Mouse (Mus musculus) small intestine, adult 2 months (tissue): ENCODE data around the gene Pigq. TPM values are rescaled to one million over a fixed set of nuclear protein-coding genes. Genes with fewer than 3 reads are reported as not detected.

Source experiments
- H3K27ac ChIP-seq: fragments of 200-500 bp; 2 replicates; pipeline ENCODE4 v1.5.1; 2012; ENCODE audit warnings: low read depth, low read length, control low read depth, inconsistent platforms; ENCODE audit not compliant: insufficient read depth
- H3K27me3 ChIP-seq: fragments of 200-500 bp; 2 replicates; pipeline ENCODE4 v1.6.1; 2012; ENCODE audit warnings: mild to moderate bottlenecking, moderate library complexity, low read length, inconsistent platforms; ENCODE audit not compliant: control insufficient read depth, insufficient read depth
- H3K36me3 ChIP-seq: fragments of 200-500 bp; 2 replicates; pipeline ENCODE4 v1.6.1; 2012; ENCODE audit warnings: mild to moderate bottlenecking, low read length, control low read depth, inconsistent platforms; ENCODE audit not compliant: control insufficient read depth, insufficient read depth
- H3K4me1 ChIP-seq: fragments of 200-500 bp; 2 replicates; pipeline ENCODE4 v1.6.1; 2012; ENCODE audit warnings: low read length, inconsistent platforms, mixed read lengths; ENCODE audit not compliant: control insufficient read depth, insufficient read depth, insufficient read length
- H3K4me3 ChIP-seq: fragments of 200-500 bp; 2 replicates; pipeline ENCODE4 v1.5.1; 2012; ENCODE audit warnings: low read depth, mild to moderate bottlenecking, control low read depth, inconsistent platforms, low read length, moderate library complexity
- CTCF ChIP-seq: fragments of 200-500 bp; IDR thresholded peaks from 2 replicates; pipeline ENCODE4 v1.5.1; 2012; ENCODE audit warnings: low read depth, mild to moderate bottlenecking, control low read depth, inconsistent platforms, low read length, moderate library complexity, mixed read lengths; ENCODE audit not compliant: insufficient replicate concordance, insufficient read length; ENCODE audit errors: extremely low read depth
- POLR2A ChIP-seq: fragments of 200-500 bp; IDR thresholded peaks from 2 replicates; pipeline ENCODE4 v1.6.1; 2012; ENCODE audit warnings: low read depth, mild to moderate bottlenecking, control low read depth, inconsistent platforms, low read length, moderate library complexity
- WGBS: fragments of 180-500 bp; shearing (Covaris S2); methylation state at CpG from one replicate; pipeline ENCODE4 v1.1.7; 2018; 5-methylcytosine and 5-hydroxymethylcytosine counted together
- polyA plus RNA-seq: library from polyadenylated mRNA; depleted of rRNA; stranded (reverse); fragments of >200 nt; gene quantifications from 2 replicates; pipeline ENCODE4 v1.2.3, GENCODE M21; 2012

Pigq gene
- polyA plus RNA-seq, 1 experiment = 74.1 TPM

- H3K4me1 ChIP-seq = peaks cover 42% of the 10 kb centered on the region
- H3K27me3 ChIP-seq = no peaks in the 10 kb centered on the region
- WGBS = 100% methylated on average over 1 of the region's 1 CpGs
- no peak for TF ChIP-seq CTCF
- TF ChIP-seq POLR2A = no peak
- no peaks in the 10 kb centered on the region for H3K36me3 ChIP-seq
- H3K4me3 ChIP-seq = no peak overlapping the region
- peak overlapping the region; percentile 74; the same call in 1 of the 2 replicates for H3K27ac ChIP-seq
Measured at GRCm38 (mm10) chr17:25984066-25984465, 39.3 kb upstream of the Pigq start.

- H3K4me1 ChIP-seq = peaks cover 43% of the 10 kb centered on the region
- TF ChIP-seq CTCF = no peak
- TF ChIP-seq POLR2A = no peak
- no peak overlapping the region for H3K4me3 ChIP-seq
- WGBS = 78% methylated on average over 3 of the region's 3 CpGs
- no peak overlapping the region for H3K27ac ChIP-seq
- H3K36me3 ChIP-seq = no peaks in the 10 kb centered on the region
- no peaks in the 10 kb centered on the region for H3K27me3 ChIP-seq
Measured at GRCm38 (mm10) chr17:25982913-25983312, 38.2 kb upstream of the Pigq start.

GRCm38 (mm10) chr17:25980854-25981253, 36.1 kb upstream of the Pigq start:
- no peaks in the 10 kb centered on the region for H3K36me3 ChIP-seq
- H3K4me3 ChIP-seq = no peak overlapping the region
- 54% methylated on average over 5 of the region's 5 CpGs for WGBS
- H3K4me1 ChIP-seq = peaks cover 43% of the 10 kb centered on the region
- H3K27ac ChIP-seq = peak overlapping the region; percentile 83
- H3K27me3 ChIP-seq = no peaks in the 10 kb centered on the region
- TF ChIP-seq CTCF = no peak
- no peak for TF ChIP-seq POLR2A

GRCm38 (mm10) chr17:25979829-25980738, 35.3 kb upstream of the Pigq start:
- peak overlapping the region; percentile 23; the same call in 1 of the 2 replicates for H3K4me3 ChIP-seq
- H3K27ac ChIP-seq = peak overlapping the region; percentile 91
- peaks cover 43% of the 10 kb centered on the region for H3K4me1 ChIP-seq
- no peak for TF ChIP-seq POLR2A
- TF ChIP-seq CTCF = no peak
- WGBS = 63% methylated on average over 5 of the region's 5 CpGs
- no peaks in the 10 kb centered on the region for H3K27me3 ChIP-seq
- no peaks in the 10 kb centered on the region for H3K36me3 ChIP-seq

GRCm38 (mm10) chr17:25970954-25971707, 26.4 kb upstream of the Pigq start:
- Histone ChIP-seq H3K4me1 (peaks cover 13% of the 10 kb centered on the region; the same call in 1 of the 2 replicates), H3K27me3 (no peaks in the 10 kb centered on the region), H3K4me3 (no peak overlapping the region), H3K36me3 (peaks cover 2% of the 10 kb centered on the region; the same call in 1 of the 2 replicates), H3K27ac (peak overlapping the region; percentile 35; the same call in 1 of the 2 replicates)
- TF ChIP-seq CTCF (no peak), POLR2A (no peak)
- 70% methylated on average over 4 of the region's 4 CpGs for WGBS

- no peak overlapping the region for H3K4me3 ChIP-seq
- H3K27me3 ChIP-seq = no peaks in the 10 kb centered on the region
- peaks cover 13% of the 10 kb centered on the region; the same call in 1 of the 2 replicates for H3K4me1 ChIP-seq
- peaks cover 3% of the 10 kb centered on the region; the same call in 1 of the 2 replicates for H3K36me3 ChIP-seq
- TF ChIP-seq POLR2A (no peak), CTCF (no peak)
- 87% methylated on average over 9 of the region's 9 CpGs for WGBS
- peak overlapping the region; percentile 7; the same call in 1 of the 2 replicates for H3K27ac ChIP-seq
Measured at GRCm38 (mm10) chr17:25970448-25970847, 25.7 kb upstream of the Pigq start.

GRCm38 (mm10) chr17:25968176-25968575, 23.4 kb upstream of the Pigq start:
- WGBS = 32% methylated on average over 1 of the region's 1 CpGs
- H3K27ac ChIP-seq = peak overlapping the region; percentile 31; the same call in 1 of the 2 replicates
- H3K4me3 ChIP-seq = no peak overlapping the region
- peaks cover 15% of the 10 kb centered on the region for H3K36me3 ChIP-seq
- H3K27me3 ChIP-seq = no peaks in the 10 kb centered on the region
- TF ChIP-seq CTCF = no peak
- peaks cover 13% of the 10 kb centered on the region; the same call in 1 of the 2 replicates for H3K4me1 ChIP-seq
